Mouse (Mus musculus) kidney, adult 18-20 months (tissue): ENCODE results near the gene 1700010B08Rik.
"Not testable (repeated sequence)": the region's sequence is repeated elsewhere in the genome, so short reads cannot be mapped to it uniquely, and the experiment has no call there.

Experiments used
- DNase-seq: peaks from one replicate; pipeline ENCODE4 v3.0.0; 2021

1700010B08Rik gene

DNA sequence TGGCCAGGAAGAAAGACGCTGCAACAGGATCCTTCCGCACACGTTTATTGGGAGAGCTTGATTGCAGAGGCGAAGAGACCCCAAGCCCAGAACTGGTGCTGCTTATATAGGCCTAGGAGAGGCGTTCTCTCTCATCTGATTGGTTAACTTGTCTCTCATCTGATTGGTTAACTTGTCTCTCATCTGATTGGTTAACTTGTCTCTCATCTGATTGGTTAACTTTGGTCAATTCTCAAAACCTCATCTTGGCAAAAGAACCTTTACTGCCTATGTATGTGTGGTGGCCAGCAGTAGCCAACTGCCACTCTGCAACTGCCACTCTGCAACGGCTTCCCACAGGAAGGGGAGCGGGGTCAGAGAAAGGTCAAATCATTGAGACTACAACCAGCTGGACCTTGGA lies at the start of gene 1700010B08Rik:
Gene 1700010B08Rik, plus strand, starts transcription at position 301 of the 400 bp plus-strand sequence.
- DNase-seq: not testable (repeated sequence)

DNA sequence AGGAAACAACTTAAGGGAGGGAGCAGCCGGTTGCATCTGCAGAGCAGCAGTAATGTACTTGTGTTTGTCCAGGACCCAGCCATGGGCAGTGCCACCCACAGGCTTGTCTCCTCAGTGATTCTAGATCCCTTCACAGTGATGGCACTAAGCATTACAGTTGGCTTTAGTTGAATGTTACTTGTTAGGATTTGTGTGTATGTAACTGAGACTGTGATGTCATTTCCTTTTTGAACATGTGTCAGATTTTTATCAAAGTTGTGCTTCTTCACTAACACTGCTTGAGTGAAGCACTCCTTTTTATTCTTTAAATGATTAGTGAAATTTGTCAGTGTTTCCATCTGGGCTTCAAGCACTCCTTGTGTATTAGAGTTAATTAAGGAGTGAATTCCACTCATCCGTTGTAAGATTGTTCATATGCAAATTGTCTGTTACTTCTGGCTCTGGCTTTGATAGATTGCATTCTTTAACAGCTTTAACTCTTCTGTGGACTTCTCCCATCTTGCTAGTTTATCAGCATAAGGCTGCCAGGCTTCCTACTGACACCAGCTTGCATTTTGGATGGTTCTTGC lies 46.8 kb upstream of the 1700010B08Rik start:
- DNase-seq: no peak

DNA sequence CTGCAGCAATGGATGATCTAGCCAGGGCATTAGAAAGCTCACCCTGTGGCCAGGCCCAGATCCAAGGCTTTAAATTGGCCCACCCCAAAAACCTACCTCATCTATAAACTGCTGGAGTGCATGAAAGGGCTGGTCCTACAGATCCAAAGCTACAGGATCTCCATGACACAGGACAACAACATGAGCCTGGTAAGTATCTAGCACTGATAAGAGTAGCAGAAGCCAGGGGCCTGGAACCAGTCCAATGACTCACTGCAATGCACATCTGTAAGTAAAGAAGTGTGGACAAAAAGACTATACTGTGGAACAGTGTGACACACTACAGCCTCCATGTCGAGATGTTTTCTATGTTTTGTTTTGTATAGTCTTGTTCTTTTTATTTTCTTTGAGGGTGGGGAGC lies 45.7 kb upstream of the 1700010B08Rik start:
- DNase-seq: no peak

DNA sequence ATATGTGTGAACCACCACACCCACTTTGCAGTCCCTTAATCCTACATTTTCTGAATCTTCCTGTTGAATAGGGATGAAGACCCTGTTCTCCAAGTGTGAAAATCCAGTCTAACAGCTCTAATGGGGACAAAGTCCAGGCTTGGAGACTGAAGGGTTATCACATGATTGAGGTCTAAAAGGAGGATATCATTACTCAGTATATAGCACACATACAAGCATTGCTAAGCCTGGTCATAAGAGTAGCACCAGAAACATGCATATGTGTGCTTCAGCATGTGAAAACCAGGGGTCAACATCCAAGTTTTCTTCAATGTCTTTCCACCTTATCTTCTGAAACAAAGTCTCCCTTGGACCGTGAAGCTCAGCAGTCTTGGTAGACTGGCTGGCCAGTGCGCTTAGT lies 40.6 kb upstream of the 1700010B08Rik start:
- DNase-seq: no peak

- DNase-seq: no peak
These were observed 40.0 kb upstream of the 1700010B08Rik start for GRCm38 (mm10) chr2:173679217-173679616.

- no peak for DNase-seq
These were observed 39.1 kb upstream of the 1700010B08Rik start for GRCm38 (mm10) chr2:173680153-173680552.

- DNase-seq: no peak
These were observed 36.4 kb upstream of the 1700010B08Rik start for GRCm38 (mm10) chr2:173682773-173683172.

- DNase-seq: no peak
These were observed 33.3 kb upstream of the 1700010B08Rik start for GRCm38 (mm10) chr2:173685781-173686361.

GRCm38 (mm10) chr2:173687363-173687762 lies 31.9 kb upstream of the 1700010B08Rik start:
- no peak for DNase-seq

DNA sequence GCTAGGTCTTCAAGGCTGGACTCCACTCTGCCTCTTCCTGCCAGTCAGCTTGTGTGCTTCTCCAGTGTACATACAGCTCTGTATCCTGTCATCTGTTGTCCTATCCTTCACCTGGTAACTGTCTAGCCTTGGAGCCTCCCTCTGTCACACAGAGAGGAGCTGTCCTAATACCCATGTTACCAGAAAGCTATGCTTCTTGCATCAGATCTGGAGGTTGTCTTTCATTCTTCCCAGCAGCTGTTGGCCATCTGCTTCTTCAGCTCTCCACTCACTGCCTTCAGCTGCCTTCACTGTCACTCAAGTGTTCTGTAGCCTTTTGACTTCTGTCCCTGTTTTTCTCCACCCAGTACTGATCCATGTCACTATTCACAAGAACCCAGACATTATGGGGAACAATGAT lies 29.4 kb upstream of the 1700010B08Rik start:
- DNase-seq: no peak

DNA sequence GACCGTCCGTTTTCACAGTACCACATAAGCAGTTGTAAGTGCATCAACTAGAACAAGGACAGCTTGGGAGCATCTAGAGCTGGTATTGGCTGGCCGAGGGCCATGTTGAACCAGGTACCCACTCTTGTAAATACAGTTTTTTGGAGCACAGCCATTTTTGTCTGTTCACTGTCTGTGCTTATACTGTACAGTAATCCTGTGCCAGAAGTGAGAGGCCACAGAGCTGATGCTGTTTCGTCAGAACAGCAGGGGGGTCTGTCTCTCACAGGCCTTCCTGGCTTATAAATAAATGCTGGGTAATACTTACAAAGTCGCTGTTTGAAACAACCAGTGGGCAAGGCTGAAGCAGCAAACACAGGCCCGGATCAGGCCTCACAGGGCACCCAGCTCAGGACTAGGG lies 27.5 kb upstream of the 1700010B08Rik start:
- no peak for DNase-seq

GRCm38 (mm10) chr2:173692693-173693092 lies 26.5 kb upstream of the 1700010B08Rik start:
- DNase-seq: no peak

DNA sequence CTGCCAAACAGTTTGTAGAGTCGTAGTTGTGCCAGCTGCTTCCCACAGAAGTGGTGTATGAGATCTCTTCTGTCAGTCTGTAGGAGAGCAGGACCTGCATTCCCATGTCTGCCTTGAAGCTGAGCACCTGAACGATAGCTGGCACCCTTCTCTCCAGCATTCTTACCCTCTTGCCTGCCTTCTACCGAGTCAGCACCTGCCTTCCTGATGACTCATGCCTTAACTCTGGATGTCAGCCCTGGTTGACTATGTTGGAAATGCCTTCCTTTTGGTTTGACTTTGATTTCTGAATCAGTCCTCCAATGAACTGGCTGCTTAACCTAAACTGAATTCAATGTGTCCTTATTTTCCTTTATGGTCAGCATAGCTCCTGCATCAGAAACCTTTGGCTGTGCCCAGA lies 20.4 kb upstream of the 1700010B08Rik start:
- no peak for DNase-seq

- DNase-seq: peak; percentile 28
These were observed 16.9 kb upstream of the 1700010B08Rik start for GRCm38 (mm10) chr2:173702096-173702866.

GRCm38 (mm10) chr2:173702867-173703237 lies 16.4 kb upstream of the 1700010B08Rik start:
- no peak for DNase-seq

DNA sequence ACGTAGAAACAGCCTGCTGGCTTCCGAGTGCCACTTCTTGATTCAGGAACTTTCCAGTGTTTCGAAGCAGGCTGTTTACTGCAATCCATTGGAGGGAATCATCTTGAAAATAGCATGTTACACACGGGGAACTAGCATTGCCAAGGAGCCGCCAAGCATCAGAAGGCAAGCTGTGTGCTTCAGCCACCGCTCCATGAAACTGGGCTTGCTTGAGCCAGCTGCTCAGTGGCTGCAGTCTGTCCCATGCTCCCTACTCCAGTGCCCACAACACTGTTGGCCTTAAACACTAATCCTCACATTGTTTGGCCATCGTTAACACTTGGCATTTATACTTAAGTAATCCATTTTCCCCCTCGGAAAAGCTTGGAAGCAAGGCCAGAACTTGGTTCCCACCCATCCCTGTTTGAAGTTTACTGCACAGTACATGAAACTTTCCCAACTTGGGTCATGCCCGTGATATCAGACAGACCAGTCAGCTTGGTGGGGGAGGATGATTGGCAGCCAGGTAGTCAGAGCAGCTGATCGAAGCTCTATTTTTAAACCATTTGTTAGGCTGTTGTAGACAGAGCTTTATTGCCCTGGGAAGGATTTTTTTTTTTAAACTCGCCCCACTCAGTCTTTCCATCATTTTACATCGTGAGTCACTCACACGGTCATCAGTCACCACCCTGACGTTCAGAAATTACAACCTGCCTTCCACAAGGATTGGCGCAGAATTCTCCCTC lies 13.2 kb upstream of the 1700010B08Rik start:
- no peak for DNase-seq

DNA sequence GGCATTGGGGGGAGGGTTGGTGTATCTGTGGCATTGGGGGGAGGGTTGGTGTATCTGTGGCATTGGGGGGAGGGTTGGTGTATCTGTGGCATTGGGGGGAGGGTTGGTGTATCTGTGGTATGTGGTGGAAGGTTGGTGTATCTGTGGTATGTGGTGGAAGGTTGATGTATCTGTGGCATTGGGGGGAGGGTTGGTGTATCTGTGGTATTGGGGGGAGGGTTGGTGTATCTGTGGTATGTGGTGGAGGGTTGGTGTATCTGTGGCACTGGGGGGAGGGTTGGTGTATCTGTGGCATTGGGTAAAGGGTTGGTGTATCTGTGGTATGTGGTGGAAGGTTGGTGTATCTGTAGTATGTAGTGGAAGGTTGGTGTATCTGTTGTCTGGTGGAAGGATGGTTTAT lies 11.6 kb upstream of the 1700010B08Rik start:
- DNase-seq: not testable (repeated sequence)

DNA sequence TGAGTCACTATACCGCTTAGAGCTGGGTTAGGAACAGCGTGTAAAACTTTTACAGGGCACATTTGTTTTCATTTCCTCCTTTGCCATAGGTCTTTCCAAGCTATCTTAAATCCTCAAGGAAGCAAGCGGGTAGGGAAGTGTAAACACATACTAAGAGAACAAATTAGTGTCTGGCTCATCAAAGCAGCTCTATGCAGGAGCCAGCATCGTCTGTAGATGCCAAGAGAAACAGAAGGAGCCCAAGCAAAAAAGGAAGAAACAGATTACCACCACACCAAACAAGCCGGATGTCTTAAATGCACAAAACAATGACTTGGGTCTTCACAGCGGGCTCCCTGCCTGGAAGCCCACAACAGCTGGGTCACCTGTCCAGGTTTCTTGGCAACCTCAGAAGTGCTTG lies 9.0 kb upstream of the 1700010B08Rik start:
- no peak for DNase-seq

- no peak for DNase-seq
These were observed 6.6 kb upstream of the 1700010B08Rik start for GRCm38 (mm10) chr2:173712656-173713055.

DNA sequence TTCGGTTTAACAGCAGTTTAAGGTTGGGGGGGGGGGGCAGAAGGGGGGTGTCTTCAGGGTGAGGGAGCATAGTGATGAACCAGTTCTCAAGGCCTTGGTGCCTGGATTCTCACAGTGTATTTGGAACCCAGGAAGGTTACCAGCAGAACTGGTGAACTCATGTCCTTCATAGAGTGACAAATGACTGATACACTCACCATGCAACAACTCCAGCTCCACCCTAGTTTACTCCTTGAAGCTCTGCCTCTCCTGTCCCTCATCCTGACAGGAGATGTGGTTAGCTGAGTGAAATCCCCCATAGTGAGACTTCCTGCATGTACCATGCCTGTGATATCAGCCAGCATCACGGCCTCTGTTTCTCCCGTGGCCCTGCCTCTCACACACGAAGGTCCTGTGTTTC lies 6.0 kb upstream of the 1700010B08Rik start:
- no peak for DNase-seq

DNA sequence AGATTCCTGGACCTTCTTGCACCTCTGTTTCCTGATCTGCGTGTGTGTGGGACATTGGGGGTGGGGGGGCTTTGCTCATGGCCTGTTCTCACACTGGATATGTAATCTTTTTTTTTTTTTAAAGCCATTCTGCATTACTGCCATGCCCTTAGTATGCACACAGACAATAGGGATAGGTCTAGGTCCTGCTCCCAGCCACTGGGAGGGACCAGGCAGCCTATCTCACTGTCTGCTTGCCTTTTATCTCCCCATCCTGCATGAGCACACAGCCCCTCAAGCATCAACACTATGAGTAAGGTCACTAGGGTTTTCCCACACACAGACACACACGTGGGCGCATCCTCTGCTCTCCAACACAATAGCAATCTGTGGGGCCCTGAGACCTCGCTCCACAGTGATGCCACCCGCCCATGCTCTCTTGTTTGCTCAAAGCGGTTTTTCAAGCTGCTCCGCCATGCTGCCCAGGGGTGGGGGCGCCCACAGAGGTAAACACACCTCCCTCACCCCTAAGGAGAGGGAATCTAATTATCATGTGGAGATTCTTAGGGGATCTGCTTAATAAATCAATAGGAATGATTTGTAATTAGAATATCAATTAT lies 4.5 kb upstream of the 1700010B08Rik start:
- DNase-seq: no peak

- no peak for DNase-seq
These were observed 2.2 kb upstream of the 1700010B08Rik start for GRCm38 (mm10) chr2:173716966-173717365.

DNA sequence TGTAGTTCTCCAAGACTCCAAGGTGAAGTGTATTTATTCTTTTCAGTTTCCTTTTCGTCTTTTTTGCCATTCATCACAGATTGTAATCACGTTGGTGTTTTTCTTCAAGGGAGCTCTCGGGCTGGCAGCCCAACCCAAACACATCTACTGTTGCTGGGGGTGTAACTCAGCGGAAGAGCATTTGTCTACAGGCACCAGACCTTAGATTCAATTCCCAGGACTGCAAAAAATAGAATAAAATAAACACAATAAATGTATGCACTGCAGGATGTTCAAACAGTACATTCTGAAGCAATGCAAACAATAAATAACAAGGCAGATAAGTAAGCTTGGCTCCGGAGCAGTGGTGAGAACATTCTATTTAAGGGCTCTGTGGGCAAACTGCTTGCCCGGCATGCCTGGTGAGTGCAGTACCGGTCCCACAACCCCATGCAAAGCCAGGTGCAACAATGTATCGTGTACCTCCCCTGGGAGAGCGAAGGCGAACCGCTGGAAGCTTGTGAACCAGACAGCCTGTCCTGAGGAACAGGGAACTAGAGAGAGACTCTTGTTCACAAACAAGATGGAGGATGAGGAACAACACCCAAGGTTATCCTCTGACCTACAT lies 3.1 kb downstream of the 1700010B08Rik start:
- DNase-seq: no peak
